Mouse (Mus musculus) CH12.LX (cell line): ENCODE data around the gene Dedd.

Experiments used
- BHLHE40 ChIP-seq: IDR thresholded peaks from 2 replicates; pipeline ENCODE4 v1.6.1; 2011; ENCODE audit warnings: mild to moderate bottlenecking, low read depth, low read length, improper control_type of control experiment
- CTCF ChIP-seq, 2 experiments: IDR thresholded peaks in 1 of 2; conservative IDR thresholded peaks in 1 of 2; 2 replicates each; pipeline ENCODE4 v1.5.1; 2011 to 2012; ENCODE audit warnings: low read depth in 2 of 2, low read length in 2 of 2, improper control_type of control experiment in 1 of 2, inconsistent platforms in 1 of 2, mild to moderate bottlenecking in 1 of 2, moderate library complexity in 1 of 2
- EP300 ChIP-seq: IDR thresholded peaks from 2 replicates; pipeline ENCODE4 v1.6.1; 2011; ENCODE audit warnings: low read length, improper control_type of control experiment
- ETS1 ChIP-seq: conservative IDR thresholded peaks from 2 replicates; pipeline ENCODE4 v1.6.1; 2012; ENCODE audit warnings: low read depth, mild to moderate bottlenecking, inconsistent platforms, low read length, improper control_type of control experiment, moderate library complexity
- KAT2A ChIP-seq: IDR thresholded peaks from 2 replicates; pipeline ENCODE4 v1.6.1; 2012; ENCODE audit warnings: low read length, improper control_type of control experiment, inconsistent platforms; ENCODE audit not compliant: insufficient replicate concordance
- MAFK ChIP-seq: IDR thresholded peaks from 2 replicates; pipeline ENCODE4 v1.6.1; 2011; ENCODE audit warnings: low read length, improper control_type of control experiment; ENCODE audit not compliant: insufficient replicate concordance
- MEF2A ChIP-seq: IDR thresholded peaks from 2 replicates; pipeline ENCODE4 v1.6.1; 2014; ENCODE audit warnings: low read depth, mild to moderate bottlenecking, inconsistent platforms, low read length, improper control_type of control experiment, borderline replicate concordance
- POLR2A ChIP-seq: IDR thresholded peaks from 2 replicates; pipeline ENCODE4 v1.6.1; 2011; ENCODE audit warnings: low read depth, mild to moderate bottlenecking, improper control_type of control experiment, low read length
- TCF12 ChIP-seq: IDR thresholded peaks from 2 replicates; pipeline ENCODE4 v1.6.1; 2014; ENCODE audit warnings: low read depth, mild to moderate bottlenecking, inconsistent platforms, low read length, improper control_type of control experiment
- ZMIZ1 ChIP-seq: IDR thresholded peaks from 2 replicates; pipeline ENCODE4 v1.6.1; 2012; ENCODE audit warnings: low read depth, mild to moderate bottlenecking, inconsistent platforms, low read length, improper control_type of control experiment

DNA sequence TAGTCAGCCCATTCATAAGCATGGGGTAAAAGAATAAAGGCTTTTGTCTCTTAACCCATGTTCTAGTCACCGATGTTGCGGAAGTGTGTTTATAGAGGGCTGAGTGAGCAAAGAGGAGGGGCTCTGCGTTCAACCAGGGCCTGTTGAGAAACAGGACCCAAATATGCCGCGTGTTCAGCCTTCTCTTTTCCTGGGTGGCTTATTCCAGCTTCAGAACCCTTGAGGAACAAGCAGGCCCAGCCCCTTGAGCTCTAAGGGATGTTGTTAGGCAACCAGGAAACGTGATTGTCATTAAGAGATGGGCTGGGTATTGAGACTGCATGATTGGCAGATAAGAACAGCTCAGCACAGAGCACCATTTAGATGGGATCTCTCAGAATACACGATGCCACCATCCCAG, 37.0 kb downstream of the Dedd start:
- TF ChIP-seq POLR2A, result no peak
- TF ChIP-seq CTCF (conservative IDR thresholded peaks at IDR 0.05 in 1 of 2, IDR thresholded peaks at IDR 0.05 in 1 of 2; ENCODE audit: low read depth in 2 of 2, low read length in 2 of 2), result no peak
- TF ChIP-seq BHLHE40, result no peak
- no peak for TF ChIP-seq EP300
- TF ChIP-seq MAFK, result no peak
- TF ChIP-seq ZMIZ1, result no peak
- no peak for TF ChIP-seq KAT2A
- TF ChIP-seq ETS1, result no peak
- no peak for TF ChIP-seq MEF2A
- no peak for TF ChIP-seq TCF12
